Mouse (Mus musculus) heart, adult 11 months (tissue): ENCODE measurements around the gene Coro1c.
"Not testable (repeated sequence)": the region's sequence is repeated elsewhere in the genome, so short reads cannot be mapped to it uniquely, and the experiment has no call there.

Experiments used
- DNase-seq: peaks from one replicate; pipeline ENCODE4 v3.0.0; 2022

The Coro1c gene

DNA sequence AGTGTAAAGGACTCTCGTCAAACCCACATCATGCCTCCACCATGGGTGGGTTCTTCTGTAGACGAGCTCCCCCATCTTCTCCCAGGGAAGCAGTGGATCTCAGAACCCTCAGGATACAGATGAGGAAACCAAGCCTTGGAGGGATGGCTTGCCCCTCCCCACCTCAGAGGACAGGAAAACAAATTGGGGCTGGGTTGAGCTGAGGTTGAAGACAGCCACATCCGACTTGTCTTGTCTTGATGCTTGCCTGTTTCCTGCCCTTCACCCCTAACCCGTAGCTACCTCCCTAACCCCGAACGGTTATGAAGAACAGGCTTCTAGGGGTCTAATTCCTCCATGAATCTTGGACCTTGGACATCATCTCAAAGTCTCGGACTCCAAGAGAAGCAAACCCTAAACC is 83.0 kb downstream of the Coro1c start:
- DNase-seq, result no peak

DNA sequence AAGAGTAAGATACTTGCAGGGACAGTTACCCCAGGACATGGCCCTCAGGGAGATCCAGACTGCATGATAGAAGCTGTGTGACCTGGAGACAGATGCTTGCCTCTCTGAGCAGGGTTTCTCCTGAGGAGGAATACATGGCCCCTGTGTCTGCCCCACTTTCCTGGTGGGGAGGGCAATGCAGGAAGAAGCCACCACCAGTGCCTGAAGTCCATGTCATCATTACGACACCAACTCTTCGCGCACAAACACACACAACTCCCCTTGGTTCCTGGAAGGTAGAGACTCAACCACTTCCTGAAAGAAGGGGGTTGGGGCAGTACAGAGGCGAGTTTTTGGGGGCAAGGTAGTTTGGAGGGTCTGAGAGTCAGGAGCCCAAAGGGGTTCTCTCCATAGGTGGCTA is 84.3 kb downstream of the Coro1c start:
- no peak for DNase-seq

DNA sequence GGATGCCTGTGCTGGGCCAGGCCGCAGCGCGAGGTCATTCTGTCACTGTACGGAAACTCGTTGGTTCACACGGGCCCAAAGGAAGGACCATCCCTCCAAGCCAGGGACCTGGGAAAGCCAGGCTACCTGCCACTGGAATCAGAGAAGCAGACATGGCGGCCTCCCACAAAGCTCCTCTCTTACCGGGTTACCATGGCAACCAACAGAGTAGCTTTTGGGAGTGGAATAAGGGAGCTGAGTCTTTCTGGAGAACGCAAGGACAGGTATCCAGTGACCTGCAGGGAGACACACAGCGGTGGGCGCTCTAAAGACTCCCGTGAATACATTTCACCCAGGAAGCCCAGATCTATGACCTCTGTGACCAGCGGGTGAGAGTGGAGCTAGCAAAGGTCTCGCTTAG is 90.0 kb downstream of the Coro1c start:
- DNase-seq, result no peak

DNA sequence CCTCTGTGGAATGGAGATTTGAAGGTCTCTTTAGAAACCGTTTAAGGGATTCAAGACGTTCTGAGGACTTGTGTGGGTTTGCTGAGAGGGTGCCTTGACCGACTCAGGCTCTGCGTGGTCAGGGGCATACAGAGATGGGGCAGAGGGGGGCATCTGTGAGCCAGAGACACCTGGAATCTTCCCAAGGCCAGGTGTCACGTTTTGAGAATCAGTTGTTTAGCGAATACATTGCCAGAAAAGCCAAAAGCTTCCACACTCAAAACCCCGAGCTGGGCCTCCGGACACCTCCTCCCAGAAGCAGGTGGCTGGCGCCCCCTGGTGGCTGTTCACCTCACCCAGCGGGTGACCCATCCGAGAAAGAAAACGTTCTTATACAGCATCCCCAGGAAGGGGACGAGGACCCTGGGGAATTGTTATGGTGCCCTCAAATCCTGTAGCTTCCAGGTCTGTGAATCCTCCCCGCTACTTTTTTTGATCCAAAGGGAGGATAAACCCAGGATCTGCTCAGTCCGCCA is 92.9 kb downstream of the Coro1c start:
- DNase-seq, result no peak

DNA sequence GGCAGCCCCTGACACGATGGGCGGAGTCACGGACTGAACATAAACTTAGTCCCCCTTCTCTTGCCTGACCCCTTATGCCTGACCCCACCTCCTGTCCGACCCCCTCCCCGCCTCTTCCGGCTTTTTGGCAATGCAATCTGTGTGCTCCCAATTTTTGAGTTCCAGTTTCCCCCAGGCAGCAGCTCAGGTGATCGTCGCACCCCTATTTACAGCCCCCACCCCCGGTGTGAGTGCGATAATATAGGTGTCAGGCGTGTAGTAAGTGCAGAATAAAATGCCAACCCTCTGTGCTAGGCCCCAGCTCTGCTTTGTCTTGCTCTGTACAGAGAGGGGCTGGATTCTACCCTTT is 93.5 kb downstream of the Coro1c start:
- no peak for DNase-seq

DNA sequence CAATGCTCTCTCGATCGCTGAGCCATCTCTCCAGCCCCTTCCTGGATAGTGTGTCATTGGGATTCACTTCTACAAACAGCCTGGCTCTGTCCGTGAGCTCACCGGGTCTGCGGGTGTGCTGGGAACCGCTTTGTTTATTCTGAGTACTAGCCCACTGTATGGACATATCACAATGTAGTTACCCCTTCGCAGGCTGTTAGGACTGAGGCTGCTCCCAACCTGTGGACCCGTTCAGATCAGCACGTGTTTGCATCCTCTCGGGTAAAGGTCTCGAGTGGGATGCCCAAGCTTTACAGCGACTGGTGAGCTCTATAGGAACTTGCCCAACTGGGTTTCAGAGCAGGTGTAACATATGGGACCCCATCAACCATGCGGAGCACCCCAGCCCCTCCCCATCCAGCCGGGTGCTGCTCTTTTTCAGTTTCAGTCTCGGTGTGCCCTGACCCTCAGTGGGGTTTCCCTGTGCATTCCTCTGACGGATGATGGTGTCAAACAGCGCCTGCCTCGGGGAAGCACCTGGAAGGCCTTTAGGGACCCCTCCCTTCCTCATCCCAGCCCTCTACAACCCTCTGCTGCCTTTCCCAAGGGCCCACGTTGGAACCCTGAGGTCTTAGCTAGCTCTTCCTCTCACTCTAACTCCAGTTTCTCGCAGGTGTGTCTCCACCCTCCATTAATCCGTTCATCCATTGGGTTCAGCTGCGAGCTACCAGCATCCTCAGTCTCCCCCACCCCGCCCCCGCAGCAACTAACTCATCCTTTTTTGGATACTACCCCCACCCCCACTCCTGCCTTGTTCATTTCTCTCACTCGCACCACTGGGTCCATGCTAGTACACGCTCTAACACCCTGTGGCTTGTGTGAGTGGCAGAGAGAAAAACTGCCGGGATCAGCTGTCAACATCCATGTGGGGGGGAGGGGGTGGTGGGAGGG is 94.2 kb downstream of the Coro1c start:
- DNase-seq, result no peak

DNA sequence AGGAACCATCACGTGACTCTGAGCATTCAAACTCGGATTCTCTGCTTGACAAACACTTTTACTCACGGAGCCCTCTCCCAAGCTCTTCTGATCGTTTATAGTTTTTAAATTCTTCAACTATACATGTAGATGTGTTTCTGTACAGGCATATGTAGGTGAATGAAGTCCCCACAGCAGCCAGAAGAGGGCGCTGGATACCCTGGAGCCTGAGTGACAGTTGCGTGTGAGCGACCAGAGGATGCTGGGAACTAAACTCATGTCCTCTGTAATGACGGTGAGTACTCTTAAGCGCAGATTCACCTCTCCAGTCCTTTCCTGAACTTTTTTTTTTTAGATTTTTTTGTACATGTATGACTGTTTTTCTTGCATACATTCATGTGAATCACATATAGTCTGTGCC is 95.0 kb downstream of the Coro1c start:
- DNase-seq, result no peak

DNA sequence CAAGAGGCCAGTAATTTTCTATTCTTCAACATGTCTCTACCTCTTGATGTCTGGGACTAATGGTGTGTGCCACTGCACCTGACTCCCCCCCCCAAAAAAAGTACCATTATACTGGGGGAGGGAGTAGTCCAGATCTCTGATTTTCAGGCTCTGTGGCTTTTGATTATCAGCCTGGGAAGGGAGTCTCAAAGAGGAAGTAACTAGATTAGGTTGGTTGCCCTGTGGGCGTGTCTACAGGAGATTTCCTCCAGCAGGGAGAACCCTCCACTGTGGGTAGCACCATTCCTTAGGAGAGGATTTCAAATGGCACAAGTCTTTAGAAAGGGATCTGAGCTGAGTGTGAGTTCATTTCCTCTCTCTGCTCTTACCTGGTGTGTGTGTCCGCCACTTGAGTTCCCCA is 95.9 kb downstream of the Coro1c start:
- DNase-seq, result no peak

DNA sequence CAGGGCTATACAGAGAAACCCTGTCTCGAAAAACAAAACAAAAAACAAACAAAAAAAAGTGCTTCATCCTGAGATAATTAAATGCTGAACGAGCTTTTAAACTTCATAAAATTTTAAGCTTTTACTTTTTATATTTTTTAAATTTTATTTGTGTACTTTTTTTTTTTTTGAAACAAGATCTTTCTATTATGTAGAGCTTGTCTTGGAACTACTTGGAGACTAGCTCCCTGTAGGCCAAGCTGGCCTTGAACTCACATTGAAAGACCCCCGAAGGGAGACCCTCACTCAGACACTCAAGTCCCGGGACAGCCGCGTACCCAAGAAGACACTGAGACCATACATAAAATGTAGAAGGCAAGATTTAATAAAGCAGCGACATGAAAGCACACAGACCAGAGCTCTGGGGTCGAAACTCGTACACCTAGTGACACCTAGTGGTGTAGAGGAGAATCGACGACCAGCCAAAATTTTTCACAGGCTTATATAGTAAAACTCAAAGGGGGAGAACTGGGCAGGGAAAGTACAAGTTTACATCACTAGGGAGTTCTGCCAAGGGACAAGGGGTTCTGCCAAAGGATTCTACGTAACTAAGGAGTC is 96.6 kb downstream of the Coro1c start:
- DNase-seq, result not testable (repeated sequence)

DNA sequence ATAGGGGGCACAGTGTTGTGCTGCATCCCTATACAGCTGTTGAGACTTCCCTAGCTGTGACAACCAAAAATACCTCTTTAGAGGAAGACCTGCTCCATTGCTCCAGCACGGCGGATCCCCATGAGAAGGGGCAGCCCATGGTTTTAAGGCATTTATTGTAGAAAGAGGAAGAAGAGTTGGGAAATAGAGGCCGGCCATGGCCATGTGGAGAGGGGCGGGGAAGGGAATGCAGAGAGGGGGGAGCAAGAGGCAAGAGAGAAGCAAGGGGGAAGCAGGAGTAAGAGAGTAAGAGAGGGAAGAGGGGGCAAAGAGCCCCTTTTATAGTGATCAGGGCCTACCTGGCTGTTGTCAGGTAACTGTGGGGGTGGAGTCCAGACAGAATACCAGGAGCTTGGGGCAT is 98.4 kb downstream of the Coro1c start:
- DNase-seq, result no peak

DNA sequence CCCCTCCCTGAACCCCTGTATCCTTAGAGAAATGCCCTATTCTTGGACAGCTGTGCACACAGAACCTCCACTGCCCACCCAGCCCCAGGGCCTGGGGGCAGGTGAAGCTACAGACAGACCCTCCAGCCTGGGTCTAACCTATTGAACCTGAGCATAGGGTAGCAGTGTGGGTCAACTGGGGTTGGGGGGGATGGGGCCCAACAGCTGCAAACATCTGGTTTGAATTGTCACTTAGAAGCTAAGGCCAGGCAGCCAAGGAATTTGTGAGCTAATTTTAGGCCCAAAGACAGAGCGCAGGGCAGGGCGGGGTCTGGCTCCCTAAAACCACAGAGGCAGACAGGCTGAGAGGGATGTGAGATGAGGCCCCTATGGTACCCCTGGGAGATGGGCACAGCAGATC is 100.4 kb downstream of the Coro1c start:
- no peak for DNase-seq

DNA sequence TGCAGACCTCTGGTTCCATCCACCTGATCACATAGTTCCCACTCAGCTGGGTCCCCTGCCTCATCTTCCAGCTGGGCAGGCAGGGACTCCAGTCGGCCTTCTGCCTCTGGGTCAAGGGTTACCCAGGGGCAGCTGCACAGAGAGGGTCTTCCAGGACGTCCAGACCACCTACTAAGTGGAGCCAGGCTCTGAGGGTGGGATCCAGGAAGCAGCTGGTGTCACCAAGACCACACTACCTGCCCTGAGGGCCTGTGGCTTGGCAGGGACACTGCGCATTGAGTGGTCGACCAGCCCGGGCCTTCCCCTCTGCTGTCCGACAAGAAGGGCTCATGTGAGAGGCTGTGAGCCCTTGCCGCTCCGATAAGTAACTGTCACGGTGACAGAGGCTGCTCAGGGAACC is 100.8 kb downstream of the Coro1c start:
- DNase-seq, result no peak

DNA sequence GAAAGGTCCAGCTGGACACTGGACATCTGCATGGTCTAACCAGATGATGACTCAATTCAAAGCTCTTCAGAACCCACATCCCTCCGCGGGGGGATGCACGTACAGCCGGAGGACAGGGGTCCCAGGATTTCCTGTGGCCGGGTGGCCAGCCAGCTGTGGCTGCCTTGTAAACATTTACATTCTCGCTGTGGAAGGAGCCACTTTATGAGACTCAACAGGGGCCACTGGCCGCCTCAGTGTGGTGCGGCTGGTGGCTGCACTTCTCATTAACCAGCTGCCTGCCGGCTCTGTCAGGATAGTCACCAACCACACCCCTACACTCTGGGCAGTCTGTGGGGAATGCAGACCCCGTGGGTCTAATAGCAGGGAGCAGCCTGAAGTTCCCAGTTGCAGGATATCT is 102.1 kb downstream of the Coro1c start:
- no peak for DNase-seq

DNA sequence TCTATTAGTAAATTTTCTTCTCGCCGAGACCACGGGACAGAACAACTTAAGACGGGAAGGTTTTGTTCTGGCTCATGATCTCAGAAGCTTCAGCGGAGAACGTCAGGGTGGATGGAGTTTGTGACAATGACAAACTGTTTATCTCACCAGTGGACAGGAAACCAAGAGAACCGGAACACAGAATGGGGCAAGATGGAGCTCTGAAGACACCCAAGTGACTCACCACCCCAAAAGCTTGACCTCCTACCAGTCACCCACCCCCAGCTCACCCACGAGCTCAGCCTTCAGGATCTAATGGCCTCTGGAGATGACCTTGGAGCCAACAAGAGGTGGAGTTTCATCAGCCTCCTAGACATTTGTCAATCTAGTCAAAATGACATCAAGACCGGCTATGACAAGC is 103.3 kb downstream of the Coro1c start:
- no peak for DNase-seq

DNA sequence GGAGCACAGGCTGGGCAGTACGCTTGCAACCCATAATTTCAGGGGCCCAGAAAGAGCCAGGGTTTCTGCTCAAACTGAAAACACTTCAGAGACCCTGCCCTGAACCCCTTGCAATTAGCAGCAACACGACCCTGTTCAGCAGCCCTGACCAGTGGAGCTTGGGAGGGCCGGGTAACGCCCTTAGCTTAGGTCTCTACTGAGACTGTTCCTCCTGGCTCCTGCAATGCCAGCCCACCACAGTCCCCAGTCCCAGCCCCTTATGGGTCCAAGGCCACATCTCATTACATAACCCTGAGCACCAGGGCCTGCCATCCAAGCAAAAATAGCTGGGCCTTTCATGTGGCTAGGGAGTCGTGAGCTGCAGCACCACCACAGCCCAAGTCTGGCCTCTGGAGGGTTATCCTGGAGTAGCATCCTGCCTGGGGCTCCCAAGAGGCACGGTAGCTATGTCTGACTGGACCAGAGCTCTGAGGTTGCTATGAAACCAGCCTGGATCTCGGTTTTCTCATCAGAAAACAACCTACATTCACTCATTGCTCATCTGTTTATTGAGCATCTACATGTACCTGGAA is 104.1 kb downstream of the Coro1c start:
- peak; percentile 84 for DNase-seq

DNA sequence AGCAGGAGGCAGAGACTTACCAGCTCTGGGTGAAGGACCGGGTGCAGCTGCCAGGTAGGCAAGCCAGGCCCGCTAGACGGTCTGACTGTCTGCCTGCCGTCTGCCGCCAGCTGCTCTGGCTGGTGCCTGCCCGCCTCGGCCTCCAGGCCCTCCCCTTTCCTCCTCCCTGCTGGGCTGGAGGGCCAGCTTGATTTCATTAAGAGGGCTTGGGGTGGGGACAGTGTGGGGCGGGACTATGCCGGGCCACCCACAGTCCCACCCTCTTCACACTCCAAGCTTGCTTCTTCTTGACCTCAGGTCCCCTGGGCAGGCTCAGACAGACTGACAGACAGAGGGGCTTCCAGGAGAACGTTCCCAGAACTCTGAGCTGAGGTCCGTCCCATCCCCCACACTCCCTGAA is 108.3 kb downstream of the Coro1c start, which contains the start of gene Tmem119:
TSS of gene Tmem119 (minus strand) at position 237 of the 400 bp plus-strand sequence.
- DNase-seq, result peak; percentile 98

DNA sequence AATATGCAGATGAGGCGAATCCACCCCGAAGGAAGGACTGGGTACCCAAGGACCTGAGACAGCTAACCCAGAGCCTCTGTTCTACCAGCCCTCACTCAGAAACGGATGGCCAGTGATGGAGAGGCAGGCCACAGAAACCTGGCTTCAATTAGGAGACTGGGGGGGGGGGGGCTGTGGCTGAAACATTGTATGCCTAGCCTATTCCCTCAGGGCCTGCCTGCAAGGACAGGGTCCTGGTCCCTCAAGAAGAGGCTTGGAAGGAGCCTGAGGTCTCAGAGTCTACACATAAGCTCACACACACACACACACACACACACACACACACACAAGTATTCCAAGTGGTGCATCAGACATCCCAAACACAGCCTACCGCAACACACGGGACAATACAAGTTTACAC is 108.9 kb downstream of the Coro1c start:
- no peak for DNase-seq

DNA sequence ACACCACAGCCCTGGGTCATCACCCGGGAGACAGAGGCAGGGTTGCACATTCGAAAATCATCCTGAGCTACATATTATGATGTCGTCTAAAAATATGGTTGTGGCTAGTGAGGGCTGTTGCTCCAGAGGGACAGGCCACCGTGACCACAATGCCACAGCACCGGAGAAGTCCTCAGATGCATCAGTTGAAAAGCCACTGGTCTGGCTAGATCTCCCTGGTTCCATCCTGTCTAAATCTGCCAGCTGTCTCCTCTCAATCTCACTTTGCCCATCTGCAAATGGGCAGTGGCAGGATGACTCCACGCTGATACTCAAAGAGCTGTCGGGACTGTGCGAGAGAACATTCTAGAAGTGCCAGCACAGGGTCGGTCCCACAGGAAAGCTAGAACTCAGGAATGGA is 110.0 kb downstream of the Coro1c start:
- DNase-seq, result no peak

DNA sequence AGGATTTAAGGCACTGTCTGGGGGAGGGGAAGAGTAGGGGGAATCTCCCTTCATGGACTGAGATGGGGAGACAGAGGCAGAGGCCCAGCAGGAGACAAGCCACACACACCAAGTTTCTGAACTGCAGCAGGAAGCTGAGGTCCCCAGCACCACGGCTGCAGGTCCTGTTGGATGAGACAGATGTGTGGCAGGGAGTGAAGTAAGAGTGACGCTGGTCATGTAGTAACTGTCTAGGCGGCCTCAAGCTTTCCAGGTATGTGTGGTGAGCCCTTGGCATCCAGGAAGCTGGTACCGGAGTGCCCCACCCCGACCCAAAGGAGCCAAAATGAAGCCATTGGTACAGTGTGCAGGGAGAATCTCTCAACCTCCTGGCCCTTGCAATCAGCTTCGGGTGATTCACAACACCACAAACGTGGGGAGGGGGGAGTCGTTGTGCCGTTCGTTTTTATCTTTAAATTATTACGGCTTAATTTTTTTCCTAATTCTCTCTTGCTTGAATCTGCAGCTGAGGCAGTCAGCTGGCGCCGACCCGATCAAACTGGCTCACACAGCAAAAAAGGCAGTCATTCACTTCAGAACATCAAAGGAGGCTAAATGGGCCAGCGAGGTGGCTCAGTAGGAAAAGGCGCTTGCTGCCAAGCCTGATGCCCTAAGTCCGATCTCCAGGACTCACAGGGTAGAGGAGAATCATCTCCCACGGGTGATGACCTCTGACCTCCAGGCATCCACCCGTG is 111.2 kb downstream of the Coro1c start:
- no peak for DNase-seq

DNA sequence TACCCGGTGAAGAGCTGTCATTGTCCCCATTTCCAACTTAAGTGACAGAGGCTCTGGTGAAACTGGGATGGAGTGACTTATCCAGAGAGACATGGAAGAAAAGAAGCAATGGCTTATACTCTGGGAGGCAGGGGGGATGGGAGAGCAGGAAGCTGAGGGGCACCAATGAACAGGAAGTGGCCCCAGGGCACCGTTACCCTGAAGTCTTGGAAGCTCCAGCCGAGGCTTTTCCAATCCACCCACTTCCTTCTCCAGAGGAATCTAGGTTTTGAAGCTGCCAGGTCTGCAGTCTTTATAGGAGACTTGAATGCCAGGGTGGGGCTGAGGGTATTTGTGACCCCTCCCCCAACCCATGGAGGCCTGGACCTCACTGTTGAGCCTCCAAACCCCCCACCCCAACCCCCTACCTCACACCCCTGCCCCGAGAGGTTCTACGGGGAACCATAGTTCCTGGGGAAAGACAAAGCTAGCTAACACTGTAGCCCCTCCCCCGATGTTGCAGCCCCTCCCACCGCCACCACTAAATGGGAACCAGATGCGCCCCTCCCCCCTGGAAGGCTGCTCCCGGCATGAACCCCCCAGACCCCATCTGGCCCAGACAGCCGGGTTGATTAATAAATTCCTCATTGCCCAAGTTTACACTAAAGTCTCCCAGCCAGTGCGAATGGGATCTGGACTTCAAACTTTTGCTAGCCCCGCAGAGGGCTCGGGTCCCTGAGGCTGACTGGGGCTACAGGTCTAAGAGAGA is 112.0 kb downstream of the Coro1c start:
- no peak for DNase-seq
